Mouse (Mus musculus) neural tube, embryonic 13.5 days (tissue): ENCODE measurements around the gene Psmc2. TPM values are rescaled to one million over a fixed set of nuclear protein-coding genes. Genes with fewer than 3 reads are reported as not detected.

Experiments
- ATAC-seq: fragments of 200-750 bp; cut with Nextera tagmentation; 2 replicates; pipeline ENCODE4 v1.8.0; 2017; ENCODE audit warnings: low read depth, mild to moderate bottlenecking, moderate TSS enrichment, moderate library complexity
- H3K27ac ChIP-seq: fragments of 300-500 bp; sonication (generic); replicated peaks from 2 replicates; pipeline ENCODE4 v1.5.1; 2015; ENCODE audit warnings: moderate library complexity, mild to moderate bottlenecking, inconsistent platforms
- H3K27me3 ChIP-seq: fragments of 300-500 bp; sonication (generic); 2 replicates; pipeline ENCODE4 v1.6.1; 2015; ENCODE audit warnings: mild to moderate bottlenecking, inconsistent platforms
- H3K36me3 ChIP-seq: fragments of 300-500 bp; sonication (generic); 2 replicates; pipeline ENCODE4 v1.6.1; 2015; ENCODE audit warnings: mild to moderate bottlenecking, inconsistent platforms
- H3K4me1 ChIP-seq: fragments of 300-500 bp; sonication (generic); replicated peaks from 2 replicates; pipeline ENCODE4 v1.6.1; 2015; ENCODE audit warnings: inconsistent platforms
- H3K4me2 ChIP-seq: fragments of 300-500 bp; sonication (generic); 2 replicates; pipeline ENCODE4 v1.6.1; 2015; ENCODE audit warnings: inconsistent platforms, mild to moderate bottlenecking, moderate library complexity
- H3K4me3 ChIP-seq: fragments of 300-500 bp; sonication (generic); 2 replicates; pipeline ENCODE4 v1.5.1; 2015; ENCODE audit warnings: mild to moderate bottlenecking, inconsistent platforms
- H3K9ac ChIP-seq: fragments of 300-500 bp; sonication (generic); 2 replicates; pipeline ENCODE4 v1.6.1; 2015; ENCODE audit warnings: moderate library complexity, mild to moderate bottlenecking, inconsistent platforms
- H3K9me3 ChIP-seq: fragments of 300-500 bp; sonication (generic); 2 replicates; pipeline ENCODE4 v1.6.1; 2016; ENCODE audit warnings: inconsistent platforms
- WGBS: fragments of 180-500 bp; shearing (Covaris S2); methylation state at CpG from one replicate; pipeline ENCODE4 v1.1.7; 2015; 5-methylcytosine and 5-hydroxymethylcytosine counted together
- polyA plus RNA-seq: library from polyadenylated mRNA; unstranded; fragments of >200 nt; fragmentation: Nextera tagmentation; extraction: Ambion mirVana; gene quantifications from 2 replicates; pipeline ENCODE4 v1.2.1, GENCODE M21; 2015

Gene Psmc2
- polyA plus RNA-seq, 1 experiment from 2014 or later = 197 TPM

DNA sequence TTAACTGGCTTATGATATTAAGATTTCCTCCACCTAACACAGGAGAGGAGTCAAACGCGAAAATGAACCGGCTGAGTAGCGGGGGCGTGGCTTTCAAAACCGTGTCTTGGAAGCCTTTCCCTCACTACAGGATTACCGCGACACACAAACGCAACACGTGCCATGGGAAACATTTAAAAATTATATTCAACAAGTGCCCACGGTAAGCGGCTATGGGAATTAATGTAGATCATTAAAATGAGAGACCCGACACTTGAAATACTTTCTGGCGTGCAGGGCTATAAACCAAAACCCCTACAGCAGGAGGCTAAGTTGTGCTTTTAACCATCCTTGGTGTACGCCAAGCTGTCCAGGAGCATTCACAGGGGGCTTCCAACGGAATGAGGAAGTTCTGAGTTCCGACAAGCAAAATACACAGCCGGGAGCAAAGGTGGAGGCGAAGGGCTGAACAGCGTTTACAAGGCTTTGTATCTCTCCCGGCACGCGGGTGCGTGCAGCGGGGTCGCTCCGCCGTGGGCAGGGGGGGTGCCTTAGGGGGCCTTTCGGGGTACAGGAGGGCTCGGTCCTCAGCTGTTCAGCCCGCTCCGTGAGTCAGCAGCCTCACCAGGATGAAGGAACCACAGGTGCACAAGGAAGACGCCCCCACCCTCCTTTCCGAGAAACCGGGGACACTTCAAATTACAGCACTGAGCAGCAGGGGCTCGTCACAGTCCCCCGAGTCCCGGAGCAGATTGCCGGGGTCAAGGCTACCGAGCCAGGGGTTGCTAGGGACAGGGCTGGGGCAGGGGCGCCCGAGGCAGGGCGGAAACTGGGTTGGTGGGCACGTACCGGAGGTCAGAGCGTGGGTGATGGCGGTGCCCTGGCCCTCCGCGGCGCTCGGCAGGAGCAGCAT is 676 bp upstream of the Psmc2 start:
- peak overlapping the region; percentile 99 for H3K4me2 ChIP-seq
- H3K9me3 ChIP-seq = no peaks in the 10 kb centered on the region
- peaks cover 39% of the 10 kb centered on the region for H3K4me1 ChIP-seq
- ATAC-seq = peak; percentile 85
- peak overlapping the region; percentile 81 for H3K27ac ChIP-seq
- H3K4me3 ChIP-seq = peak overlapping the region; percentile 96
- H3K9ac ChIP-seq = peak overlapping the region; percentile 88
- WGBS = 1% methylated on average over 43 of the region's 51 CpGs
- peaks cover 40% of the 10 kb centered on the region for H3K36me3 ChIP-seq
- no peaks in the 10 kb centered on the region for H3K27me3 ChIP-seq

DNA sequence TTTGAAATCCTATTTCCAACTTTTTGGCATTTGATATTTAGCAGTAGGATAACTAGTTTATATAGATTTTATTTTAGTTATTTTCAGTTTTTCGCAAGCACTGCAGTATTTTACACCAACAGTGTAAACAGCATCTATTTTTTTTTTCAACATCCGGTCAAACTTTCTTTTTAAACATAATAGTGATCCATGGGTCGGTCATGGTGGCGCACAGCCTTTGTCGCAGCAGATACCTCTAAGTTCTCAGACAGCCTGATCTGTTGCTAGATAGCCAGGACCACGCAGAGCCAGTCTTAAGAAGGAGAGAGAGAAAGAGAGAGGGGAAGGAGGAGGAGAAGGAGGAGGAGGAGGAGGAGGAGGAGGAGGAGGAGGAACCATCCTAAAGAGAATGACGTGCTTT is 693 bp downstream of the Psmc2 start:
- H3K4me3 ChIP-seq = no peak overlapping the region
- H3K4me2 ChIP-seq = peak overlapping the region; percentile 99
- ATAC-seq = no peak
- no peak overlapping the region for H3K9ac ChIP-seq
- peaks cover 28% of the 10 kb centered on the region for H3K36me3 ChIP-seq
- H3K27ac ChIP-seq = no peak overlapping the region
- 84% methylated on average over 7 of the region's 7 CpGs for WGBS
- peaks cover 46% of the 10 kb centered on the region for H3K4me1 ChIP-seq
- no peaks in the 10 kb centered on the region for H3K9me3 ChIP-seq
- H3K27me3 ChIP-seq = no peaks in the 10 kb centered on the region

DNA sequence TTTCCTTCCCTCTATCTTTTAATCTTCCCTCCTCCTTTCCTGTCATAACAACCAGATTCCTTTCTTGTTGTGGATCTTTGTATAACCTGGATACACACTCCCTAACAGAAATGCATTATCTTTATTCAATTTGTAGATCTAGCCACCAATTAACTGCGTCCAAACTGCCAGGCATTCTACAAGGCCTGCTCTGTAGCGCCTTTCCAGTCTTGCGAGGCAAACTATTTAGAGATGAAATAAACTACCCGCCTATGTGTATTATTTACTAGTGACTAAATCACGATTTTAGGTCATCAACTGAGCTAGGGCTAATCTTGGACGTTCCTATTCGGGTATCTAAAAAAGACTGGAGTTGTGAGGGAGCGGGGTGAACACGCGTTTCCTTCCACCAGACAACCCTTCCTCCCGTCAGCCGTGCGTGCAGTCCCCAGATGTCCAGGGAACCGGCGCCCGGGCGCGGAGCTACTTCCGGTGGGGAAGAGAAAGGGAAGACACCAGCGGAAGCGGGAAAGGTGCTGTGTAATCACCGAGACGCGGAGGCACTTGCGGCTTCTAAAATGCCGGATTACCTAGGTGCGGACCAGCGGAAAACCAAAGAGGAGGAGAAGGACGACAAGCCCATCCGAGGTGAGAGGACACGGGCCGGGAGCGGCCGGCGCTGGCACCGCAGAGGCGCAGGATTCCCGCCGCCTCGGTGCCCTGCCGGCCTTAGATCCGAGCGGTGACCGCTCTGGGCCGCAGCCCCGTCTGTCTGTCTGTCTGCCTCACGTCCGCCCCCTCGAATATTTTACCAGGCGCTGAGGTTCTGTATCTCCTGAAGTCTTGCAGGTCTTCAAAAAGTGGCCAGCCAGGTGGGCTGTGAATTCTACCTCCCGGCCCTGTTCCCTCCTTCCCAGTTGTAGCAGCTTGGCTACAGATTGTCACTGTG is 1.4 kb downstream of the Psmc2 start:
- WGBS = 2% methylated on average over 50 of the region's 51 CpGs
- H3K9me3 ChIP-seq = no peaks in the 10 kb centered on the region
- ATAC-seq = peak; percentile 82
- peak overlapping the region; percentile 94 for H3K4me3 ChIP-seq
- H3K4me1 ChIP-seq = peaks cover 46% of the 10 kb centered on the region
- no peaks in the 10 kb centered on the region for H3K27me3 ChIP-seq
- peak overlapping the region; percentile 90 for H3K27ac ChIP-seq
- peaks cover 21% of the 10 kb centered on the region for H3K36me3 ChIP-seq
- peak overlapping the region; percentile 99 for H3K4me2 ChIP-seq
- H3K9ac ChIP-seq = peak overlapping the region; percentile 95

DNA sequence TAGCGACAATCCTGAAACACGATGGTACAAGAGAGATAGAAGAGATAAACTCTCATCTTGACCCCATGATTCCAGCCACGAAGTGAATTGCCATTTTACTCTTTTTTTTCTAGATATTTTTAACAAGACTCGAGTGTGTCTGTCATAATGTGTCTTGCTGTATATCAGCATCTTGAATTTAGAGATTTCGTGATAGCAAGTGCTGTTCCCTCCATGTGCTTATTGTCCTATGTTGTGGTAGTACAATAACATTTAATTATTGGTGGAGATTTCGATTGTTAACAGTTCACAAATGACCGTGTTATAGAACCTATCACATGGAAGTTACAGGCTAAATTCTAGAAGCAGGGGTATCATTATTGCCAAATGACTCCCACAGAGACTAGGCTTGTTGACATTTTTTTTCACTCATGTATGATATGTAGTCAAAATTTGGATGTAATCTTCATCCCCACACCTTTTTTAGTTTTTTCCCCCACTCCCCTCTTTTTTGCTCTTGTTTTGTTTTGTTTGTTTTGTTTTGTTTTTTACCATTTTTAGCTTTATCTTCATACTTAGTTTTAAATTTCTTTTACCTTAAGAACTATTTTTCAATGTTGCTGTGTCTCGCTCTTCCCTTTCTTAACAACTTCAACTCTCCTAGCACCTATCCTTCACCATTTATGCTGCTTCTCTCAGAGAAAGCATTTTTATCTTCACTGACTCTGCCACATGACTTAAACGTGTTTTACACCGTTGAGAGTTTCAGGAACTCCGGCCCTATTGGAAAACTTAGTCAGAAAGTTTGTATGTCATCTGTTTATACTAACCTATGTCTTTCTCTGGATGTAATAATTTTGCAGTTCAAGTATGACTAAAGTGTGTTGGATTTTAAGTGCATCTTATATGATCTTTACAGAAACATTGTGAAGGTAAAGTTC is 2.4 kb downstream of the Psmc2 start:
- H3K9ac ChIP-seq = peak overlapping the region; percentile 95
- peak overlapping the region; percentile 90; the same call in 1 of the 2 replicates for H3K27ac ChIP-seq
- peak overlapping the region; percentile 99 for H3K4me2 ChIP-seq
- H3K4me1 ChIP-seq = peaks cover 46% of the 10 kb centered on the region
- H3K27me3 ChIP-seq = no peaks in the 10 kb centered on the region
- H3K4me3 ChIP-seq = peak overlapping the region; percentile 94
- ATAC-seq = no peak
- no peaks in the 10 kb centered on the region for H3K9me3 ChIP-seq
- 40% methylated on average over 11 of the region's 11 CpGs for WGBS
- H3K36me3 ChIP-seq = peaks cover 19% of the 10 kb centered on the region

DNA sequence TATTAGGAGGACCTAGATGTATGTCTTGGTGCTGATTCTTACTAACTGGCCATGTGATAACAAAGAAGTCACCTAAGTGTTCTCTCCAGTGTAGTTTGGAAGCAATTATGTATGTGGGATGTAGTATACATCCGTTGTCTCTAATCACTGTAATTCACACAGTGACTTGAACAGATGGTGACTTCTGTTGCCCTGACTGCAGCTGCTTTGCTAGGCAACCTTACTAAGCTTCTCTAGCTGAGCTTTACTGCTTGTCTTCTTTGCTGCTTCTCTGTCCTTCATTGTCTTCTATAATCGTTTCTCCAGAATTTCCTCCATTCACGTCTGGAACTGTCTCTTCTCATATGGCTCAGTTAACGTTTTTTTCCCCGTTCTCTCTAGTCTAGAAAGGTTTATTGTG is 4.0 kb downstream of the Psmc2 start:
- Histone ChIP-seq H3K27me3 (no peaks in the 10 kb centered on the region), H3K9me3 (no peaks in the 10 kb centered on the region), H3K4me3 (no peak overlapping the region), H3K27ac (no peak overlapping the region), H3K4me2 (no peak overlapping the region), H3K4me1 (peaks cover 44% of the 10 kb centered on the region), H3K9ac (no peak overlapping the region), H3K36me3 (peaks cover 15% of the 10 kb centered on the region)
- no peak for ATAC-seq
- WGBS = 51% methylated on average over 5 of the region's 5 CpGs

DNA sequence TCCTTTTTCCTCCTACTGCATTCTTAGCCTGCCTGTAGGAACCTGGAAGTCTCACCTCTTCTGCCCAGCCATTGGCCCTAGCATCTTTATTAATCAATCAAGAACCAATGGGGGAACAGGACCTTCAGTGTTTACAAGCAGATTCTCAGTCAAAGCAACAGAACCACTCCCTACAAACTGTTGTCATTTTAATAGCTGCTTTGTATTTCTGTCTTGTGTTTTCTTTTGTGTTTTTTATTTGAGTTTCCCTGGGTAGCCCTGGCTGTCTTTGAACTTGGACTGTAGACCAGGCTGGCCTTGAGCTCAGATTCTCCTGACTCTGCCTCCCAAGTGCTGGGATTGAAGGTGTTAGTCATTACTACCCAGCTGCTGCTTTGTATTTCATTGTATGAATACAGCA is 7.1 kb downstream of the Psmc2 start:
- Histone ChIP-seq H3K4me2 (no peak overlapping the region), H3K27ac (no peak overlapping the region), H3K27me3 (no peaks in the 10 kb centered on the region), H3K9ac (no peak overlapping the region), H3K4me1 (peaks cover 30% of the 10 kb centered on the region), H3K4me3 (no peak overlapping the region), H3K36me3 (peaks cover 33% of the 10 kb centered on the region), H3K9me3 (no peaks in the 10 kb centered on the region)
- no peak for ATAC-seq

DNA sequence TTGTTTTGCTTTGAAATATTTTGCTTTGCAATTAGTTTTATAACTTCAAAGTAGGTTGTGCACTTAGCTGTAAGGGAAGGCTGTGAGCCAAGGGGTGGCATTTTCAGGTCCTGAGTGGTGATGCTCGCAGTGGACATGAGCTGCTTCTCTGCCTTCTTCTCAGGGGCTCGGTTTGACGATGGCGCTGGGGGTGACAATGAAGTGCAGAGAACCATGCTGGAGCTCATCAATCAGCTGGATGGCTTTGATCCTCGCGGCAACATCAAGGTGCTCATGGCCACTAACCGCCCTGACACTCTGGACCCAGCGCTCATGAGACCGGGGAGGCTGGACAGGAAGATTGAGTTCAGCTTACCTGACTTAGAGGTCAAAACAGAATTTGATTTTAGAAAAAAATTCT is 17.8 kb downstream of the Psmc2 start:
- Histone ChIP-seq H3K9ac (no peak overlapping the region), H3K9me3 (no peaks in the 10 kb centered on the region), H3K4me2 (no peak overlapping the region), H3K4me3 (no peak overlapping the region), H3K27ac (no peak overlapping the region), H3K36me3 (peaks cover 60% of the 10 kb centered on the region), H3K27me3 (no peaks in the 10 kb centered on the region), H3K4me1 (no peaks in the 10 kb centered on the region)
- no peak for ATAC-seq
- WGBS = 90% methylated on average over 9 of the region's 9 CpGs

DNA sequence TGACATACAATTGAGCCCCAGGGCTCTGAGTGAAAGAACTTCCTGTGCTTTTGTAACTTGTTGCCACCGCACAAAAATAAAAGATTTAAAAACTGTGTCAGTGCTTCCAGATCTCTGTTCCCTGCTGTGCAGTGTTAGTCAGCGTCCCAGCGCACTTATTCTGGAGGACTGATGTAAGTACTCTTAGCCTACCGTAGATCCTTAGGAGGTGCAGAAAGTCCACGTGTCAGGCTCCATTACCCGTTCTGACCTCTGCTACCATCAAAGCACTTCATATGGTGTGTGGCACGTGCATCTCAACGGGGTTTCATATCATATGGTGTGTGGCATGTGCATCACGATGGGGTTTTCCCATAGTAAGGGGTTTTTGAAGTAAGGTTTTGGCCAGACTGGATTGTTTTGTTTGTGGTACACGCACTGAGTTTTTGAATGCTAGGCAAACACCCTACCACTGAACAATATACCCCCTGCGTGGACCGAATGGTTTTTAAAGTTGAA is 18.7 kb downstream of the Psmc2 start:
- 86% methylated on average over 12 of the region's 12 CpGs for WGBS
- peaks cover 54% of the 10 kb centered on the region for H3K36me3 ChIP-seq
- ATAC-seq = no peak
- H3K4me3 ChIP-seq = no peak overlapping the region
- H3K4me1 ChIP-seq = no peaks in the 10 kb centered on the region
- no peaks in the 10 kb centered on the region for H3K27me3 ChIP-seq
- H3K9ac ChIP-seq = no peak overlapping the region
- no peak overlapping the region for H3K4me2 ChIP-seq
- H3K9me3 ChIP-seq = no peaks in the 10 kb centered on the region
- H3K27ac ChIP-seq = no peak overlapping the region

DNA sequence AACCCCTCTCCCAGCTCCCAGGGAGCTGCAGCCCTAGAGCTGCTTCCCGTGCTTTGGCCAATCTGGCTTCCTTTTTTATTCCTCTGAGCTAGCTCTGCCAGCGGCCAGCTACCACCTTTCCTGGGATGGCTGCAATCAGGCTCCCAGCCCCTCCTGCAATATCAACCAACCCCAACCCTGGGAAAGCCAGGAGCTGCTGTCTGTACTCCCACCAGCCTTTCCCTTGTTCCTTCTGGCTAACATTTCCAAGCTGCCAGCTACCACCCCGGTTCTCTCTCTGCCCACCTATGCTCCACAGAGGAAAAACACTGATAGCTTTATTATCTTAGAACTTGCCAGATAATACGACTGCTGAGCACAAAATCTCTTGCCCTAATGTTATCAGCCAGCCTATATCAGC is 19.8 kb downstream of the Psmc2 start:
- Histone ChIP-seq H3K9ac (no peak overlapping the region), H3K27ac (no peak overlapping the region), H3K4me3 (no peak overlapping the region), H3K9me3 (no peaks in the 10 kb centered on the region), H3K27me3 (no peaks in the 10 kb centered on the region), H3K36me3 (peaks cover 44% of the 10 kb centered on the region), H3K4me2 (no peak overlapping the region), H3K4me1 (no peaks in the 10 kb centered on the region)
- 89% methylated on average over 4 of the region's 4 CpGs for WGBS
- ATAC-seq = no peak

DNA sequence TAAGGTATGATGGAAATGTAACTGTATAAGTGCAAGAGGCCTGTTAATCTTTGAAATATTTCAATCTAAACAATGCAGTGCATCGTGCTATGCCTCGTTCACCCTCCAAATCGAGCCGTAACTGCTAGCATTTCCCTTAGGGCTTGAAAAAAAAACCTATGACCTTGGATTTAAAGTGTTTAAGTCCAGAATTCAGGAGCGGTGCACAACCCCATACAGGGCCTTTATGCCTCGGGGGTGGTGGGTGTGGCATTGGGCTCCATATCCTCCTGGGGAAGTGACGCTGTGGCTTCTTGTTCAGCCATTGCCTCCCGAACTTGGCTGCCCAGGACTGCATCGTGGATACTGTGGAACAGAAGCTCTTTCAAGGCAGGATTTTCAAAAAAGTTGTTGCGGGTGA is 25.8 kb downstream of the Psmc2 start:
- Histone ChIP-seq H3K27ac (no peak overlapping the region), H3K4me2 (no peak overlapping the region), H3K27me3 (no peaks in the 10 kb centered on the region), H3K4me3 (no peak overlapping the region), H3K9ac (no peak overlapping the region), H3K36me3 (no peaks in the 10 kb centered on the region), H3K4me1 (no peaks in the 10 kb centered on the region), H3K9me3 (no peaks in the 10 kb centered on the region)
- 72% methylated on average over 10 of the region's 10 CpGs for WGBS
- no peak for ATAC-seq

DNA sequence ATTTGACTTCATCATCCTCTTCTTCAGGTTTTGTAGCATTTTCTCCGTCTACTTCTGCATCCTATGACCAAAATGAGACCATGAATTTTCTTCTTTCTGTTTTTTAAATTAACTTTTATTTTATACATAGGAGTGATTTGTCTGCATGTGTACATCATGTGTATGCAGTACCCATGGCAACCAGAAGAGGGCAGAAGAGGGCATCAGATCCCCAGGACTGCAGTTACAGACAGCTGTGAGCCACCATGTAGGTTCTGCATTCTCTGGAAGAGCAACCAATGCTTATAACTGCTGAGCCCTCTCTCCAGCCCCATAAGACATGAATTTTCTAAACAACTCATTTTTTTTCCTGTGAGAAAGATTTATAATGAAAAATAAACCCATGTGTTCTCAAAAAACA is 28.9 kb downstream of the Psmc2 start:
- Histone ChIP-seq H3K9ac (no peak overlapping the region), H3K4me3 (no peak overlapping the region), H3K27ac (no peak overlapping the region), H3K4me1 (no peaks in the 10 kb centered on the region), H3K36me3 (no peaks in the 10 kb centered on the region), H3K9me3 (no peaks in the 10 kb centered on the region), H3K27me3 (no peaks in the 10 kb centered on the region), H3K4me2 (no peak overlapping the region)
- no peak for ATAC-seq
- WGBS = 47% methylated on average over 1 of the region's 1 CpGs
